Mouse (Mus musculus): Measurements from ENCODE around the gene Tcp11l2.

Gene Tcp11l2

DNA sequence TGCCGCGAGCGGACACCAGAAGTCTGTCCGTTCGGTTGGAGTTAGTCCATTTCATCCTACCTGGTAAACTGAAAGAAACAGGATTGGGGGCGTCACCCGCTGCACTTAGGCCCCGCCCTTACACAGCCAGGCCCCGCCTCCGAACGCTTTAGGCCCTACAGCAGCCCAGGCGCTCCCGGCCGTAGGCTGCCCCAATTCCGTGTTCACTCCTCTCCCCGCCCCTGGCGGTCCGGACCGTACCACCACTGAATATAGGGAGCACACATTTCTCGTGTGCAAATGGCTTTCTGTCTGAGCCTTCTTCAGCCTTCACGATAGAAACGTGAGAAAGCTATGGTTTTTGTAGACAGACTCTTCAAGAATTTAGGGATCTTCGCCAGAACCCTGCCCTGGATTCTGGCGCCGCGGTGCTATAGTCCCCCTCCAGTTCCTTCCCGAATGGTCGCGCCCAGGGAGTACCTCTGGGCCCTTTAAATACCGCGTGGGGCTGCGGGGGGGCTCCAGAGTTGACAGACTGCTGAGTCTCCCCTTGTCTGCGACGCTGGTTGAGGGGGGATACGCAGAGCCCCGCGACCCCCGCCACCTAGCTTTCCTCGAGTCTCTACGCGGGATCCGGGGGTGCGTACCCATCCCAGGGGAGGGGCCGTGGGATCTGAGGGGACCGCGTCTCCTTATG, at the start of gene Tcp11l2:
Gene Tcp11l2, plus strand, starts transcription at position 232 of the 676 bp plus-strand sequence.
- peak; percentile 93 to 97 for DNase-seq (ENCODE audit: low spot score in 2 of 2)

- DNase-seq (ENCODE audit: low spot score in 2 of 2): no peak
These were observed 49.4 kb upstream of the Tcp11l2 start for GRCm38 (mm10) chr10:84527070-84527469.

DNA sequence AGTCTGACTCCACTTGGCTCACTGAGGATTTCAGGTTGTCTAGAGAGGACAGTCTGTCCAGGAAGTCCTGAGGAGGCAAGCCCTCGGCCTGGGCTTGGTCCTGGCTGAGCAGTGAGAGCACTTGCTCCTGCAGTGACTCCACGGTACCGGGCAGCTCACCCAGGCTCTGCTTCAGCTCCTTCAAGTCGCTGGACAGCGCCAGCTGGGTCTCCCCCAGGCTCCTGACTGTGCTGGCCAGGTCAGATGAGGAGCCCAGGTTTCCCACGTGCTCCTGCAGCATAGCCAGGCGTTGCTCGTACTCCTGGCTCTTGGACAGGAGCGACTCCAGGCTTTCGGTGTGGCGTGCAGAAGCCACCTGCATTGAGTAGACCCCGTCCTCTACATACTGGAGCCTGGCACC, 48.8 kb upstream of the Tcp11l2 start:
- DNase-seq (ENCODE audit: low spot score in 2 of 2): no peak

- DNase-seq (ENCODE audit: low spot score in 2 of 2): peak in 1 of 2 experiments; percentile 21
These were observed 46.0 kb upstream of the Tcp11l2 start for GRCm38 (mm10) chr10:84530388-84530787.

DNA sequence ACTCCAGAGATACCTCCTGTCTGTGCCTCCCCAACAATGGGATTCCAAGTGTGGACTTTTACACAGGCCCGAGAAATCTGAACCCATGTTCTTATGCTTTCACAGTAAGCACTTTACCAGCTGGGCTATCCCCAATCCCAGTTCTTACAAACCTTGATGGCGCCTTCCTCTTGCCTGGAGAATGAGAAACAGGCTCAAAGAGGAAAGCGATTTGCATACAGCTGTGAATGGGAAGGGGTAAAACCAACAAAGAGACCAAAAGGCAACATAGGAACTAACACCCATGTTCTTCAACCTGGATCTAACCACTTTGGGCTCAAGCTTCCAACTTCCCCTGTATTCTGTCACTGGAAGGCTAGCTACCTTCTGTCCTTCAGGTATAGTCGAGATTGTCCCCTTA, 44.9 kb upstream of the Tcp11l2 start:
- DNase-seq (ENCODE audit: low spot score in 2 of 2): no peak

DNA sequence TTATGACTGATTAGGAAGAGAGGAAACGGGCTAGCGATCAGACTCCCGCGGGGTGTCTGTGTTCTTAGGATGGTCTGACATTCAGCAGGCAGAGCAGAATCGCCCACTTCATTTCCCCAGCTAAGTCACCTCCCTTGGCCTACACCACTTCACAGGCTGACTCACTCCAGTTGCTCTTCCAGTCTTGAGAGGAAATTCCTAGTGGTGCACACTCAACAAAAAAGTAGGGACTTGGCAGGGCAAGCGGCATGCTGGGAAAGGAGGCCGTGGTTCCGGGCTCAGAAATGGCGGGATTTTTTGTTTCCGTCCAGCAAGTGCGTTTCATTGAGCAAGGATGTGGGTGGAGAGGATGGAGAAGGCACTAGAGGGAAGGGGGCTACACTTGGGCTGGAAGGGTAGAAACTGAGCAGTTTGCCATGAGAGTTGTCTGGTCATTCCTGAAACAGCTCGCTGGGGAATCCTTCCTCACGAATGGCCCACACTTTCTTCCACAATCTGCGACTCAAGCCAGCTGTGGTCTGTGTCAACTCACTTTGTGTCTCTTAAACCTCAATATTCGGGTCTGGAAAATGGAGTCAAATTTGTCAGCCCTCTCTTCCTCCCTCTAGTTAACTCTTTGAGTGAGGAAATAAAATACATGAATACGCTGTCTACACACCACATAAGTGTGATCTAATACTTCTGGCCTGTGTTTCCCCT, 44.1 kb upstream of the Tcp11l2 start:
- DNase-seq (ENCODE audit: low spot score in 2 of 2): peak; percentile 67 to 73

- peak; percentile 48 to 54 for DNase-seq (ENCODE audit: low spot score in 2 of 2)
These were observed 43.2 kb upstream of the Tcp11l2 start for GRCm38 (mm10) chr10:84532911-84533882.

- peak; percentile 70 to 73 for DNase-seq (ENCODE audit: low spot score in 2 of 2)
These were observed 42.3 kb upstream of the Tcp11l2 start, which contains the start of gene Ckap4 for GRCm38 (mm10) chr10:84533912-84534671. Ckap4 (minus strand) TSS chr10:84534062.

DNA sequence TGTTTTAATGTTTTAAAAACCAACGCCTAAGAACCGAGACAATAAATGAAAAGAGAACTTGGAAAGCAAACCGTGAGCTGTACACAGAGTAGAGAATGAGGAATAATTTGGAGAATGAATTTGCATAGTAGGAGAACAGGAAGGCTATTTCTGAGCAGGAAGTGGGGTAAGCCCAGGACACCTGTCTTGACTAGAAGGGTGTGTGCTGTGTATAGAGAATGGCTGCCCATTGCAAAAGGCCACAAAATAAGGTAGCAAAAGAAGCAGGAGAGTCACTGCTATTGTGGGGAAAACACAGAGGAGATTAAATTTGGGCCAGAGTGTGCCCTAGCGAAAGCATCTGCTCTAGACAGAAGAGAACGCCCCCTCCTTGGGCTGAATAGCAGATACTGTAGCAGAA, 41.0 kb upstream of the Tcp11l2 start:
- DNase-seq (ENCODE audit: low spot score in 2 of 2): no peak

- DNase-seq (ENCODE audit: low spot score in 2 of 2): no peak
These were observed 40.6 kb upstream of the Tcp11l2 start for GRCm38 (mm10) chr10:84535859-84536258.

DNA sequence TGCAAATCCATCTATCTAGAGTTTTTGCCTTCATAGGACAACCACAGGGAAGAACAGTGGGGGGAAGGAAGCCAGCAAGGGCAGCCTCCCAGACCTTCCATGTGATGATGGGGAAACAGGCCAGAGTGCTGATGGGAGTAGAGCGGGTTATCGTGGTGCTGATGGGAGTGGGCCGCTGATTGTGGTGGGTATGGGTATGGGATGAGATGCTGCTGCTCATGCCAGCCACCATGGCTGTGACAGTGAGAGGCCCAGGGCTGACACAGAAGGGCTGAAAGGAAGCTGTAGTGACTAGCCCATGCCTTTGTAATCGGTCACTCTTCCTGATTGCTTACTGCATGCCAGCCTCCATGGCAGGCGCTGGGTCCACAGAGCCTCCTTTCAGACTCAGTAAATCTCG, 36.8 kb upstream of the Tcp11l2 start:
- DNase-seq (ENCODE audit: low spot score in 2 of 2): no peak

- DNase-seq (ENCODE audit: low spot score in 2 of 2): no peak
These were observed 33.4 kb upstream of the Tcp11l2 start for GRCm38 (mm10) chr10:84542802-84543658.

GRCm38 (mm10) chr10:84544841-84545610, 31.4 kb upstream of the Tcp11l2 start:
- DNase-seq (ENCODE audit: low spot score in 2 of 2): no peak

DNA sequence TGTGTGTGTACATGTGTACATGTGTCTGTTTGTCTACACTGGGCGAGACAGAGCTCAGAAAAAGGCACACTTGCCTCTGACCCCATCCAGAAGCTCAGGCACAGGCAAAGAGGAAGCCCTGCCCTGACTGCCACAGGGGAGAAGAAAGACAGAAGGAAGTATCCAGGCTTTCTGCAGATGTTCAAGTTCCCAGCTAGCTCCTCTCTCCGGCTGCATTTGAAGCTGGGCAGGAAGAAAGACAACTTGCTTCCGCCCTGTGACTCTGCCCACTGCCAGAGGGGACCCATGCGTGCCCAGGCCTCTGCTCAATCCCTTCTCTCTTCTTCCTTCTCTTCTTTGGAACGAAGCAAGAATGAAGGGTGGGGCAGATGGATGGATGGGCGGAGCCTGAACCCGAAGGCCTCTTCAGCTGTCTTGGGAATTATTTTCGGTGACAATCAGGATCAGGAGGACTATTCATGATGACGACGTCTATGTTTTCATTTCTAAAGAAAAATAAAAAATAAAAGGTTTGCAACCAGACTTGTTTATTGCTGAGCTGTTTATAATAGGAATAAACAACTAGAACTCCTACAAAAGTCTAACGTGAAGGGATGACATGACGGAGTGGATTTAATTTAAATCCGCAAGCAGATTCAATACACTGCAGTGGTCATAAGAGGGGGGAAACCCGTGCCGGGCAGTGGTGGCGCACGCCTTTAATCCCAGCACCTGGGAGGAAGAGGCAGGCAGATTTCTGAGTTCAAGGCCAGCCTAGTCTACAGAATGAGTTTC, 27.1 kb upstream of the Tcp11l2 start:
- peak in 1 of 2 experiments; percentile 49 for DNase-seq (ENCODE audit: low spot score in 2 of 2)

- DNase-seq (ENCODE audit: low spot score in 2 of 2): no peak
These were observed 26.5 kb upstream of the Tcp11l2 start for GRCm38 (mm10) chr10:84549920-84550293.

DNA sequence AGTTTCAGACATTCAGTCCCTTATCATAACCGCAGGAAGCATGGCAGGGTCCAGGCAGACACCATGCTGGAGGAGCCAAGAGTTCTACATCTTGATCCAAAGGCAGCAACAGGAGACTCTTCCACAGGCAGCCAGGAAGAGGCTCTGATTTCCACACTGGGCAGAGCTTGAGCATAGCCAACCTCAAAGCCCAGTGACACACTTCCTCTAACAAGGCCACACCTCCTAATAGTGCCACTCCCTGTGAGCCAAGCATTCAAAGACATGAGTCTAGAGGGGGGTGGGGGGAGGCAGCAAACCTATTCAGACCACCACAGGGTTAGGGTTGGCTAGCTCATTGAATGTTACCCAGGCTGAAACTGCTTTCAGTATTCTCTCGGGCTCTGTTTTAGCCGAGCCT, 24.6 kb upstream of the Tcp11l2 start:
- DNase-seq (ENCODE audit: low spot score in 2 of 2): no peak

- no peak for DNase-seq (ENCODE audit: low spot score in 2 of 2)
These were observed 23.9 kb upstream of the Tcp11l2 start for GRCm38 (mm10) chr10:84552477-84552876.

GRCm38 (mm10) chr10:84554291-84555009, 22.0 kb upstream of the Tcp11l2 start:
- no peak for DNase-seq (ENCODE audit: low spot score in 2 of 2)
